Mouse (Mus musculus): ENCODE results near the gene Atp6v0a4. TPM values are rescaled to one million over a fixed set of nuclear protein-coding genes. Genes with fewer than 3 reads are reported as not detected.

The Atp6v0a4 gene
- polyA plus RNA-seq, 1 experiment, result 0.01 TPM

DNA sequence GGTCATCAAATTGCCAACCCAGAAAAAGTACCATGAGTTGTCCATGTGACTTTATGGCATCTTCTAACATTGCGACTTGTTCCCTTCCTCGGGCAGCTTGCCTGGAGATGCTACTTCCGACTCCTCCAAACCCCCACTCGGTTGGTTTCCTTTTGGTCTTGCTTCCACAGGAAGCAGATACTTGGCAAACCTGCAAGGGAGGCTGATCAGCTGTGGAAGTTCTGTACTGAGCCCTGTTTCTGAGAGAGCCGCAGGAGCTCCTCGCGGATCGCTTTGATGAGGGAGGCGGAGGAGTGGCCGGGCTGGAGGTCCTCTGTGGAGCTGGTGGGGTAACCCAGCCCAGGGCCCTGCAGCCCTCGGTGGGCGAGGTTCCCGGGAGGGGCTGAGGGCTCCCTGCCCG, 3.7 kb upstream of the Atp6v0a4 start:
- H3ac ChIP-seq (ENCODE audit: control insufficient read depth, insufficient read length), result no peak overlapping the region
- no peak overlapping the region for H3K4me3 ChIP-seq
- TF ChIP-seq MYOG (IDR thresholded peaks at IDR 0.05; ENCODE audit: control insufficient read depth in 1 of 3, insufficient read depth in 1 of 3, insufficient read length in 2 of 3, low read depth in 2 of 3) (no peak), REST (IDR thresholded peaks at IDR 0.05; ENCODE audit: insufficient read depth, insufficient read length) (no peak), POLR2AphosphoS2 (IDR thresholded peaks at IDR 0.05; ENCODE audit: insufficient read length, low read depth) (no peak), MYOD1 (IDR thresholded peaks at IDR 0.05; ENCODE audit: control insufficient read depth in 1 of 3, insufficient read length in 2 of 3, low read depth in 2 of 3) (no peak), CEBPB (IDR thresholded peaks at IDR 0.05; ENCODE audit: insufficient read depth, poor library complexity, severe bottlenecking) (no peak), SRF (IDR thresholded peaks at IDR 0.05; ENCODE audit: control insufficient read depth, insufficient read length, low read depth) (no peak), TCF3 (IDR thresholded peaks at IDR 0.05; ENCODE audit: insufficient read length, low read depth) (no peak)
- no peak overlapping the region for H3K4me2 ChIP-seq (ENCODE audit: low read depth)
- H3K27me3 ChIP-seq (ENCODE audit: control insufficient read depth, insufficient read depth, insufficient read length), result no peaks in the 10 kb centered on the region
- H3K79me2 ChIP-seq (ENCODE audit: control insufficient read depth, insufficient read depth), result no peaks in the 10 kb centered on the region
- no peaks in the 10 kb centered on the region for H3K36me3 ChIP-seq (ENCODE audit: control insufficient read depth, insufficient read depth)

DNA sequence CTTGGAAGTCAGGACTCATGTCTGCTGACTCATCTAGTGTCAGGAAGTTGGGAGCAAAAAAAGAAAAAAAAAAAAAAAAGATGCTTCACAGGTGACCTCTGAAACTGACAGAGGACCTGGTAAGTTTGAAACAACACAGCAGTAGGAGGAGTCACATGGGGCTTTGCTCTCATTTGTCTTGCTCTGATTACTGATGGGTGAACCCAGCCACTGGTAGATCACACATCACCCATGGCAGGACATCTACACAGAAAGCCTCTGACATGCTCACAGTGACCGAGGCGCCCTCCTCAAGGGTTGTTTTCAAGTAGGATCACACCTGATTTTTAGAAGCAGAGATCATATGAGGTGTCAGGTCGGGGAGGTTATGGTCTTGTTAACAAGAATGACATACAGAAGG, 1.1 kb upstream of the Atp6v0a4 start:
- H3K79me2 ChIP-seq (ENCODE audit: control insufficient read depth, insufficient read depth), result no peaks in the 10 kb centered on the region
- no peaks in the 10 kb centered on the region for H3K36me3 ChIP-seq (ENCODE audit: control insufficient read depth, insufficient read depth)
- no peak for TF ChIP-seq CEBPB (IDR thresholded peaks at IDR 0.05; ENCODE audit: insufficient read depth, poor library complexity, severe bottlenecking)
- TF ChIP-seq E2F4 (IDR thresholded peaks at IDR 0.05; ENCODE audit: insufficient read depth), result no peak
- no peak for TF ChIP-seq USF1 (IDR thresholded peaks at IDR 0.05; ENCODE audit: low read depth)
- no peaks in the 10 kb centered on the region for H3K27me3 ChIP-seq (ENCODE audit: control insufficient read depth, insufficient read depth, insufficient read length)
- no peak overlapping the region for H3ac ChIP-seq (ENCODE audit: control insufficient read depth, insufficient read length)
- no peak overlapping the region for H3K4me3 ChIP-seq
- H3K4me2 ChIP-seq (ENCODE audit: low read depth), result no peak overlapping the region

DNA sequence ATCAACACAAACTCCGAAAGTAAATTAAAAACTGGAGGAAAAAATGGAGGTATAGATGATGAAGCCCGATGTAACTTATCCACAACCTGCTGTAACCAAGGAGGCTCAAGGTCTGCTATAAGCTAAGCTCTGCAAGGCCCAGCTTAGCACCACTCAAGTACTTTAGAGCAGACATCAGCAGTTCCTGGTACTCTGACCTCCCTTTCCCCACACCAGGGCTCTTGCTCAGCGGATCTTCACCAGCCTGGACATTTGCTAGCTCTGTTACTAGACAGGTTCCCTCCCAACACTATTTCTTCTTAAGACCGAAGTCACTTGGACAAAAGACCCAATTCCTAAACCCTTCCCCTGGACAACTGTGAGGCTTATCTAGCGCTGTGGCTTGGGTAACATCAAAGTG, 496 bp upstream of the Atp6v0a4 start:
- Histone ChIP-seq H3K4me3 (no peak overlapping the region), H3K27me3 (ENCODE audit: control insufficient read depth, insufficient read depth, insufficient read length) (no peaks in the 10 kb centered on the region), H3K36me3 (ENCODE audit: control insufficient read depth, insufficient read depth) (no peaks in the 10 kb centered on the region), H3K79me2 (ENCODE audit: control insufficient read depth, insufficient read depth) (no peaks in the 10 kb centered on the region), H3ac (ENCODE audit: control insufficient read depth, insufficient read length) (no peak overlapping the region), H3K4me2 (ENCODE audit: low read depth) (no peak overlapping the region)
- no peak for TF ChIP-seq CEBPB (IDR thresholded peaks at IDR 0.05; ENCODE audit: insufficient read depth, poor library complexity, severe bottlenecking)
- no peak for TF ChIP-seq TCF12 (IDR thresholded peaks at IDR 0.05; ENCODE audit: insufficient read depth, poor library complexity, severe bottlenecking)
- no peak for TF ChIP-seq MYOD1 (IDR thresholded peaks at IDR 0.05; ENCODE audit: control insufficient read depth in 1 of 3, insufficient read length in 2 of 3, low read depth in 2 of 3)
- no peak for TF ChIP-seq MAX (IDR thresholded peaks at IDR 0.05; ENCODE audit: low read depth)
- TF ChIP-seq POLR2A (IDR thresholded peaks at IDR 0.05; ENCODE audit: insufficient read length, low read depth), result no peak
- TF ChIP-seq E2F4 (IDR thresholded peaks at IDR 0.05; ENCODE audit: insufficient read depth), result no peak
- no peak for TF ChIP-seq REST (IDR thresholded peaks at IDR 0.05; ENCODE audit: insufficient read depth, insufficient read length)

DNA sequence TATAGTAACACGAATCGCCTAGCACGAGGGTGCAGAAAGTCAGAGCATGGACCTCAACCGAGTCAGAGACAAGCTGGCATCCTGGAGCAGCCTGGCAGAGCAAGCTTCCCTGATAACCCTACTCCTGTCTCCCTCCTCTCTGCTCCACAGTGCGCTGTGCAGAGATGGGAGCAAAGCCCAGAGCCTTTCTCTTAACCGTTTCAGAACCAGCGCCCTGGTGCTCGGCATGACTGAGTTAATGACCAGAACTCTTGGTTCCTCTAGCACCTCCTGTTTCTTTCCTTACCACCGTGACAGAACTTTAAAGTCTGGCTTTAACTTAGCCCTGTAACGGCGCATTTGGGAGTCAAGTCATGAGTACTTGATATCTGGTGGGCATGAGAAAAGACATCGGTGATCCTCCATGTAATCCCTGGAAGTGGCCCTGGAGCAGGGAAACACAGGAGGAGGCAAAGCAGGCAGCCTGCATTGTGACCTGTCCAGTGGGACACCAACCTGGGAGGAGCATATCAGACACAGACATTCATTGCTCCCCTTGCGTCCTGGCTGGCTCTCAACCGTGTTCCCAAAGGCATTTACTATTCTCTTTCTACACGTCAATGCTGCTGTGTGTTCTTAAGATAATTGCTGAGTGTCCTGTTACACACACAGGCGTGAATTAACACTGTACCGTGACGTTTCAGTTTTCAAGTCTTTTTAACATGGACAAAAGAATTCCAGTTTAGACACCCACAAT, 747 bp downstream of the Atp6v0a4 start:
- no peak overlapping the region for H3ac ChIP-seq (ENCODE audit: control insufficient read depth, insufficient read length)
- H3K79me2 ChIP-seq (ENCODE audit: control insufficient read depth, insufficient read depth), result no peaks in the 10 kb centered on the region
- no peaks in the 10 kb centered on the region for H3K27me3 ChIP-seq (ENCODE audit: control insufficient read depth, insufficient read depth, insufficient read length)
- no peak overlapping the region for H3K4me2 ChIP-seq (ENCODE audit: low read depth)
- no peaks in the 10 kb centered on the region for H3K36me3 ChIP-seq (ENCODE audit: control insufficient read depth, insufficient read depth)
- no peak overlapping the region for H3K4me3 ChIP-seq
- TF ChIP-seq MAX (IDR thresholded peaks at IDR 0.05; ENCODE audit: low read depth) (no peak), TCF3 (IDR thresholded peaks at IDR 0.05; ENCODE audit: insufficient read length, low read depth) (no peak), TCF12 (IDR thresholded peaks at IDR 0.05; ENCODE audit: insufficient read depth, poor library complexity, severe bottlenecking) (no peak), USF1 (IDR thresholded peaks at IDR 0.05; ENCODE audit: low read depth) (no peak), SRF (IDR thresholded peaks at IDR 0.05; ENCODE audit: control insufficient read depth, insufficient read length, low read depth) (no peak), POLR2A (IDR thresholded peaks at IDR 0.05; ENCODE audit: insufficient read length, low read depth) (no peak), E2F4 (IDR thresholded peaks at IDR 0.05; ENCODE audit: insufficient read depth) (no peak), MYOG (IDR thresholded peaks at IDR 0.05; ENCODE audit: control insufficient read depth in 1 of 3, insufficient read depth in 1 of 3, insufficient read length in 2 of 3, low read depth in 2 of 3) (no peak), MYOD1 (IDR thresholded peaks at IDR 0.05; ENCODE audit: control insufficient read depth in 1 of 3, insufficient read length in 2 of 3, low read depth in 2 of 3) (no peak), POLR2AphosphoS2 (IDR thresholded peaks at IDR 0.05; ENCODE audit: insufficient read length, low read depth) (no peak), REST (IDR thresholded peaks at IDR 0.05; ENCODE audit: insufficient read depth, insufficient read length) (no peak), CEBPB (IDR thresholded peaks at IDR 0.05; ENCODE audit: insufficient read depth, poor library complexity, severe bottlenecking) (no peak)

DNA sequence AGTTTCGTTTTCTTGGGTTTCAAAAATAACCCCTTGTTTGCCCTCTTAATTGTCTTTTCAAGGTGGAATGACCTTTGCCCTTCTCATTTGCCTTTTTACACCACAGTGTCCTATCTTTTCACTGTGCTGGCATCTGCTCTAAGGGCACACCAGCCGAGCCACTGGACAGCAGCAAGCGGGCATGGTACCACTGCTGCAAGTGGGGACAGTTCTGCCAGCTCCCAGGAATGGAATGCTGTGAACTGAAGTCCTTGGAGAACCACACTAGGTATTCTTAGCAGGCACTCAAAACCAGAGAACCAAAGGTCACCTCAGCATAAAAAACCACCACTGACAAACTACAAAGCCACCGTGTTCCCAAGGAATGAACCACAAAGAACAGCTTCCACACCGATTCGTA, 1.6 kb downstream of the Atp6v0a4 start:
- H3K4me2 ChIP-seq (ENCODE audit: low read depth), result no peak overlapping the region
- H3K36me3 ChIP-seq (ENCODE audit: control insufficient read depth, insufficient read depth), result no peaks in the 10 kb centered on the region
- no peak overlapping the region for H3K4me3 ChIP-seq
- no peaks in the 10 kb centered on the region for H3K27me3 ChIP-seq (ENCODE audit: control insufficient read depth, insufficient read depth, insufficient read length)
- H3K79me2 ChIP-seq (ENCODE audit: control insufficient read depth, insufficient read depth), result no peaks in the 10 kb centered on the region
- no peak for TF ChIP-seq MYOG (IDR thresholded peaks at IDR 0.05; ENCODE audit: control insufficient read depth in 1 of 3, insufficient read depth in 1 of 3, insufficient read length in 2 of 3, low read depth in 2 of 3)
- TF ChIP-seq E2F4 (IDR thresholded peaks at IDR 0.05; ENCODE audit: insufficient read depth), result no peak
- TF ChIP-seq MAX (IDR thresholded peaks at IDR 0.05; ENCODE audit: low read depth), result no peak
- no peak for TF ChIP-seq SRF (IDR thresholded peaks at IDR 0.05; ENCODE audit: control insufficient read depth, insufficient read length, low read depth)
- TF ChIP-seq CEBPB (IDR thresholded peaks at IDR 0.05; ENCODE audit: insufficient read depth, poor library complexity, severe bottlenecking), result no peak
- no peak for TF ChIP-seq POLR2A (IDR thresholded peaks at IDR 0.05; ENCODE audit: insufficient read length, low read depth)
- TF ChIP-seq MYOD1 (IDR thresholded peaks at IDR 0.05; ENCODE audit: control insufficient read depth in 1 of 3, insufficient read length in 2 of 3, low read depth in 2 of 3), result no peak
- TF ChIP-seq REST (IDR thresholded peaks at IDR 0.05; ENCODE audit: insufficient read depth, insufficient read length), result no peak
- no peak for TF ChIP-seq POLR2AphosphoS2 (IDR thresholded peaks at IDR 0.05; ENCODE audit: insufficient read length, low read depth)
- no peak for TF ChIP-seq USF1 (IDR thresholded peaks at IDR 0.05; ENCODE audit: low read depth)
- TF ChIP-seq TCF12 (IDR thresholded peaks at IDR 0.05; ENCODE audit: insufficient read depth, poor library complexity, severe bottlenecking), result no peak
- H3ac ChIP-seq (ENCODE audit: control insufficient read depth, insufficient read length), result no peak overlapping the region
